Mouse (Mus musculus): Measurements from ENCODE around the gene Ms4a14.
"Not testable (repeated sequence)": the region's sequence is repeated elsewhere in the genome, so short reads cannot be mapped to it uniquely, and the experiment has no call there.

Gene Ms4a14

GRCm38 (mm10) chr19:11314354-11314753 is at the start of gene Ms4a14:
Ms4a14 (minus strand) TSS chr19:11314454.
- DNase-seq (ENCODE audit: low read depth in 1 of 2, low spot score in 2 of 2): no peak

GRCm38 (mm10) chr19:11362002-11362401 is 47.7 kb upstream of the Ms4a14 start:
- no peak for DNase-seq (ENCODE audit: low read depth in 1 of 2, low spot score in 2 of 2)

- no peak for DNase-seq (ENCODE audit: low read depth in 1 of 2, low spot score in 2 of 2)
These were observed 45.9 kb upstream of the Ms4a14 start for GRCm38 (mm10) chr19:11360106-11360505.

GRCm38 (mm10) chr19:11355730-11356129 is 41.5 kb upstream of the Ms4a14 start:
- DNase-seq (ENCODE audit: low read depth in 1 of 2, low spot score in 2 of 2): no peak

- no peak for DNase-seq (ENCODE audit: low read depth in 1 of 2, low spot score in 2 of 2)
These were observed 37.6 kb upstream of the Ms4a14 start for GRCm38 (mm10) chr19:11351878-11352277.

GRCm38 (mm10) chr19:11349698-11350481 is 35.6 kb upstream of the Ms4a14 start:
- DNase-seq (ENCODE audit: low read depth in 1 of 2, low spot score in 2 of 2): no peak

GRCm38 (mm10) chr19:11343992-11344391 is 29.7 kb upstream of the Ms4a14 start:
- DNase-seq (ENCODE audit: low read depth in 1 of 2, low spot score in 2 of 2): no peak

GRCm38 (mm10) chr19:11343147-11343546 is 28.9 kb upstream of the Ms4a14 start:
- DNase-seq (ENCODE audit: low read depth in 1 of 2, low spot score in 2 of 2): no peak

- no peak for DNase-seq (ENCODE audit: low read depth in 1 of 2, low spot score in 2 of 2)
These were observed 21.7 kb upstream of the Ms4a14 start, which contains the start of gene Ms4a7 for GRCm38 (mm10) chr19:11335932-11336331. Ms4a7 (minus strand) TSS chr19:11336146.

GRCm38 (mm10) chr19:11321123-11321522 is 6.9 kb upstream of the Ms4a14 start:
- no peak for DNase-seq (ENCODE audit: low read depth in 1 of 2, low spot score in 2 of 2)

- DNase-seq (ENCODE audit: low read depth in 1 of 2, low spot score in 2 of 2): no peak
These were observed 2.5 kb upstream of the Ms4a14 start for GRCm38 (mm10) chr19:11316786-11317185.

GRCm38 (mm10) chr19:11308888-11309287 is 5.4 kb downstream of the Ms4a14 start:
- DNase-seq (ENCODE audit: low read depth in 1 of 2, low spot score in 2 of 2): no peak

GRCm38 (mm10) chr19:11299529-11299928 is 14.7 kb downstream of the Ms4a14 start:
- not testable (repeated sequence) for DNase-seq (ENCODE audit: low read depth in 1 of 2, low spot score in 2 of 2)

GRCm38 (mm10) chr19:11298939-11299338 is 15.3 kb downstream of the Ms4a14 start:
- no peak for DNase-seq (ENCODE audit: low read depth in 1 of 2, low spot score in 2 of 2)

- DNase-seq (ENCODE audit: low read depth in 1 of 2, low spot score in 2 of 2): not testable (repeated sequence)
These were observed 20.6 kb downstream of the Ms4a14 start for GRCm38 (mm10) chr19:11293616-11294015.

- DNase-seq (ENCODE audit: low read depth in 1 of 2, low spot score in 2 of 2): no peak
These were observed 21.3 kb downstream of the Ms4a14 start for GRCm38 (mm10) chr19:11292990-11293389.

GRCm38 (mm10) chr19:11283773-11284172 is 30.5 kb downstream of the Ms4a14 start, which contains the start of gene Ms4a5:
Ms4a5 (minus strand) TSS chr19:11283873.
- DNase-seq (ENCODE audit: low read depth in 1 of 2, low spot score in 2 of 2): no peak

GRCm38 (mm10) chr19:11280223-11280622 is 34.0 kb downstream of the Ms4a14 start:
- DNase-seq (ENCODE audit: low read depth in 1 of 2, low spot score in 2 of 2): no peak

GRCm38 (mm10) chr19:11276431-11276830 is 37.8 kb downstream of the Ms4a14 start:
- DNase-seq (ENCODE audit: low read depth in 1 of 2, low spot score in 2 of 2): no peak

GRCm38 (mm10) chr19:11266956-11267355 is 47.3 kb downstream of the Ms4a14 start:
- DNase-seq (ENCODE audit: low read depth in 1 of 2, low spot score in 2 of 2): no peak

- DNase-seq (ENCODE audit: low read depth in 1 of 2, low spot score in 2 of 2): no peak
These were observed 48.0 kb downstream of the Ms4a14 start, which contains the start of gene Ms4a1 for GRCm38 (mm10) chr19:11266052-11266845. Ms4a1 (minus strand) TSS chr19:11266241.

GRCm38 (mm10) chr19:11264602-11265185 is 49.6 kb downstream of the Ms4a14 start:
- no peak for DNase-seq (ENCODE audit: low read depth in 1 of 2, low spot score in 2 of 2)
